Mouse (Mus musculus) E14TG2a.4 (cell line): ENCODE data around the gene Fam221a.

Experiments used
- CTCF ChIP-seq: conservative IDR thresholded peaks from 2 replicates; pipeline ENCODE4 v1.5.1; 2014; ENCODE audit warnings: low read length
- NANOG ChIP-seq: IDR thresholded peaks from 2 replicates; pipeline ENCODE4 v1.6.1; 2014; ENCODE audit warnings: borderline replicate concordance, low read length, mixed read lengths

GRCm38 (mm10) chr6:49322056-49322455, 45.5 kb upstream of the Fam221a start:
- no peak for TF ChIP-seq CTCF
- TF ChIP-seq NANOG, result no peak
